Mouse (Mus musculus) olfactory bulb, adult 2 months (tissue): ENCODE measurements around the gene Id3.

Experiments used
- CTCF ChIP-seq: fragments of 200-500 bp; IDR thresholded peaks from 2 replicates; pipeline ENCODE4 v1.5.1; 2012; ENCODE audit warnings: low read depth, mild to moderate bottlenecking, low read length, moderate library complexity; ENCODE audit not compliant: insufficient read depth
- POLR2A ChIP-seq: fragments of 200-500 bp; IDR thresholded peaks from 2 replicates; pipeline ENCODE4 v1.6.1; 2012; ENCODE audit warnings: mild to moderate bottlenecking, low read depth, low read length, moderate library complexity; ENCODE audit not compliant: insufficient read depth

GRCm38 (mm10) chr4:136145362-136145885 is 2.1 kb downstream of the Id3 start:
- TF ChIP-seq CTCF (no peak), POLR2A (no peak)
